Mouse (Mus musculus): ENCODE data around the gene Ttc16. TPM values are rescaled to one million over a fixed set of nuclear protein-coding genes. Genes with fewer than 3 reads are reported as not detected.

Ttc16 gene
- polyA plus RNA-seq, 1 experiment from 2014 or later: 0.92 TPM

GRCm38 (mm10) chr2:32756674-32757055 lies 18.8 kb downstream of the Ttc16 start:
- Histone ChIP-seq H3K9ac (no peak overlapping the region), H3K4me3 (peak overlapping the region; percentile 80), H3K4me1 (peaks cover 18% of the 10 kb centered on the region), H3K4me2 (peak overlapping the region; percentile 56; the same call in 1 of the 2 replicates), H3K27me3 (replicated peaks) (no peaks in the 10 kb centered on the region), H3K27ac (peak overlapping the region; percentile 3; the same call in 1 of the 2 replicates), H3K9me3 (no peaks in the 10 kb centered on the region), H3K36me3 (replicated peaks) (peaks cover 22% of the 10 kb centered on the region; the same call in 1 of the 2 replicates)
- 30% methylated on average over 6 of the region's 6 CpGs for WGBS
- ATAC-seq (replicated peaks): peak; percentile 43

- peaks cover 22% of the 10 kb centered on the region for H3K4me1 ChIP-seq
- H3K4me3 ChIP-seq: no peak overlapping the region
- H3K9ac ChIP-seq: no peak overlapping the region
- H3K27me3 ChIP-seq (replicated peaks): no peaks in the 10 kb centered on the region
- no peak for ATAC-seq (replicated peaks)
- no peak overlapping the region for H3K4me2 ChIP-seq
- peaks cover 20% of the 10 kb centered on the region; the same call in 1 of the 2 replicates for H3K36me3 ChIP-seq (replicated peaks)
- H3K9me3 ChIP-seq: no peaks in the 10 kb centered on the region
- H3K27ac ChIP-seq: no peak overlapping the region
- whole genome bisulfite sequencing: 63% methylated on average over 10 of the region's 10 CpGs
These were observed 23.3 kb downstream of the Ttc16 start for GRCm38 (mm10) chr2:32752181-32752580.

- Histone ChIP-seq H3K27me3 (replicated peaks) (no peaks in the 10 kb centered on the region), H3K27ac (peak overlapping the region; percentile 64), H3K36me3 (replicated peaks) (peaks cover 25% of the 10 kb centered on the region; the same call in 1 of the 2 replicates)
These were observed 23.8 kb downstream of the Ttc16 start for GRCm38 (mm10) chr2:32751665-32752033.

GRCm38 (mm10) chr2:32750887-32751664 lies 24.4 kb downstream of the Ttc16 start:
- Histone ChIP-seq H3K4me3 (peak overlapping the region; percentile 25), H3K9me3 (no peaks in the 10 kb centered on the region), H3K9ac (peak overlapping the region; percentile 2; the same call in 1 of the 2 replicates), H3K27ac (peak overlapping the region; percentile 64), H3K27me3 (replicated peaks) (no peaks in the 10 kb centered on the region), H3K4me1 (peaks cover 18% of the 10 kb centered on the region), H3K4me2 (peak overlapping the region; percentile 47), H3K36me3 (replicated peaks) (peaks cover 31% of the 10 kb centered on the region; the same call in 1 of the 2 replicates)
- peak; percentile 77 for ATAC-seq (replicated peaks)
- WGBS: 7% methylated on average over 31 of the region's 31 CpGs

More at GRCm38 (mm10) chr2:32751665-32752033, 23.8 kb downstream of the Ttc16 start:
- Histone ChIP-seq H3K4me2 (peak overlapping the region; percentile 47), H3K9me3 (no peaks in the 10 kb centered on the region), H3K9ac (peak overlapping the region; percentile 2; the same call in 1 of the 2 replicates), H3K4me1 (peaks cover 20% of the 10 kb centered on the region), H3K4me3 (peak overlapping the region; percentile 25)
- whole genome bisulfite sequencing: 15% methylated on average over 9 of the region's 10 CpGs
- no peak for ATAC-seq (replicated peaks)

GRCm38 (mm10) chr2:32750199-32750598 lies 25.2 kb downstream of the Ttc16 start:
- no peak for ATAC-seq (replicated peaks)
- Histone ChIP-seq H3K27me3 (replicated peaks) (no peaks in the 10 kb centered on the region), H3K4me2 (no peak overlapping the region), H3K36me3 (replicated peaks) (peaks cover 39% of the 10 kb centered on the region), H3K9ac (no peak overlapping the region), H3K27ac (0 out of 2 replicates have a peak overlapping the region, but pooled peaks have one; percentile 64), H3K4me3 (no peak overlapping the region), H3K9me3 (no peaks in the 10 kb centered on the region), H3K4me1 (peaks cover 18% of the 10 kb centered on the region)
- 72% methylated on average over 7 of the region's 7 CpGs for WGBS

GRCm38 (mm10) chr2:32749082-32749481 lies 26.4 kb downstream of the Ttc16 start:
- H3K36me3 ChIP-seq (replicated peaks): peaks cover 37% of the 10 kb centered on the region
- no peaks in the 10 kb centered on the region for H3K27me3 ChIP-seq (replicated peaks)
- no peak overlapping the region for H3K4me3 ChIP-seq
- WGBS: 92% methylated on average over 16 of the region's 16 CpGs
- H3K9ac ChIP-seq: no peak overlapping the region
- H3K4me1 ChIP-seq: peaks cover 22% of the 10 kb centered on the region
- no peaks in the 10 kb centered on the region for H3K9me3 ChIP-seq
- H3K4me2 ChIP-seq: no peak overlapping the region
- ATAC-seq (replicated peaks): no peak
- no peak overlapping the region for H3K27ac ChIP-seq

- H3K4me1 ChIP-seq: peaks cover 29% of the 10 kb centered on the region
- H3K27me3 ChIP-seq (replicated peaks): no peaks in the 10 kb centered on the region
- peaks cover 32% of the 10 kb centered on the region for H3K36me3 ChIP-seq (replicated peaks)
- no peak for ATAC-seq (replicated peaks)
- H3K4me2 ChIP-seq: no peak overlapping the region
- no peak overlapping the region for H3K9ac ChIP-seq
- H3K4me3 ChIP-seq: no peak overlapping the region
- 86% methylated on average over 15 of the region's 15 CpGs for WGBS
- H3K27ac ChIP-seq: no peak overlapping the region
- no peaks in the 10 kb centered on the region for H3K9me3 ChIP-seq
These were observed 31.0 kb downstream of the Ttc16 start for GRCm38 (mm10) chr2:32744272-32744982.

- peak; percentile 94 for ATAC-seq (replicated peaks)
- Histone ChIP-seq H3K4me2 (peak overlapping the region; percentile 74), H3K9ac (peak overlapping the region; percentile 90), H3K9me3 (no peaks in the 10 kb centered on the region), H3K27ac (peak overlapping the region; percentile 90), H3K27me3 (replicated peaks) (no peaks in the 10 kb centered on the region), H3K36me3 (replicated peaks) (peaks cover 23% of the 10 kb centered on the region), H3K4me1 (peaks cover 29% of the 10 kb centered on the region), H3K4me3 (peak overlapping the region; percentile 69)
- WGBS: 9% methylated on average over 18 of the region's 18 CpGs
These were observed 33.3 kb downstream of the Ttc16 start for GRCm38 (mm10) chr2:32742173-32742531.

- H3K27me3 ChIP-seq (replicated peaks): no peaks in the 10 kb centered on the region
- peak overlapping the region; percentile 69 for H3K4me3 ChIP-seq
- ATAC-seq (replicated peaks): peak; percentile 57
- H3K36me3 ChIP-seq (replicated peaks): peaks cover 17% of the 10 kb centered on the region
- 4% methylated on average over 56 of the region's 58 CpGs for WGBS
- H3K9ac ChIP-seq: peak overlapping the region; percentile 90
- H3K4me1 ChIP-seq: peaks cover 29% of the 10 kb centered on the region
- peak overlapping the region; percentile 74 for H3K4me2 ChIP-seq
- H3K27ac ChIP-seq: peak overlapping the region; percentile 90
- no peaks in the 10 kb centered on the region for H3K9me3 ChIP-seq
These were observed 33.9 kb downstream of the Ttc16 start for GRCm38 (mm10) chr2:32741273-32742172.

- H3K27ac ChIP-seq: peak within 1 kb of the TSS; percentile 90
- H3K9ac ChIP-seq: peak within 1 kb of the TSS; percentile 90
- peak within 1 kb of the TSS; percentile 69 for H3K4me3 ChIP-seq
- H3K4me1 ChIP-seq: peaks cover 29% of the 10 kb centered on the region
- peak; percentile 8; the same call in 1 of the 2 replicates for ATAC-seq (replicated peaks)
- peaks cover 11% of the 10 kb centered on the region for H3K36me3 ChIP-seq (replicated peaks)
- no peaks in the 10 kb centered on the region for H3K27me3 ChIP-seq (replicated peaks)
- WGBS: 3% methylated on average over 11 of the region's 11 CpGs
- H3K9me3 ChIP-seq: no peaks in the 10 kb centered on the region
- peak within 1 kb of the TSS; percentile 74 for H3K4me2 ChIP-seq
These were observed 34.5 kb downstream of the Ttc16 start, which contains the start of gene 6330409D20Rik for GRCm38 (mm10) chr2:32740916-32741272. Gene 6330409D20Rik, minus strand, starts transcription at chr2:32741016.

GRCm38 (mm10) chr2:32739311-32739710 lies 36.1 kb downstream of the Ttc16 start:
- Histone ChIP-seq H3K27me3 (replicated peaks) (no peaks in the 10 kb centered on the region), H3K4me3 (no peak overlapping the region), H3K9ac (no peak overlapping the region), H3K27ac (no peak overlapping the region), H3K4me1 (peaks cover 28% of the 10 kb centered on the region), H3K36me3 (replicated peaks) (no peaks in the 10 kb centered on the region), H3K9me3 (no peaks in the 10 kb centered on the region), H3K4me2 (no peak overlapping the region)
- ATAC-seq (replicated peaks): no peak
- WGBS: 76% methylated on average over 4 of the region's 4 CpGs

All from midbrain, embryonic 15.5 days (tissue).